Mouse (Mus musculus) lung, postnatal 14 days (tissue): ENCODE results near the gene Rnf169.
A peak's percentile ranks its signal among the peaks of the same experiment; 100 is the strongest.

Experiments used
- DNase-seq: peaks from one replicate; pipeline ENCODE4 v3.0.0; 2021

Rnf169 gene

DNA sequence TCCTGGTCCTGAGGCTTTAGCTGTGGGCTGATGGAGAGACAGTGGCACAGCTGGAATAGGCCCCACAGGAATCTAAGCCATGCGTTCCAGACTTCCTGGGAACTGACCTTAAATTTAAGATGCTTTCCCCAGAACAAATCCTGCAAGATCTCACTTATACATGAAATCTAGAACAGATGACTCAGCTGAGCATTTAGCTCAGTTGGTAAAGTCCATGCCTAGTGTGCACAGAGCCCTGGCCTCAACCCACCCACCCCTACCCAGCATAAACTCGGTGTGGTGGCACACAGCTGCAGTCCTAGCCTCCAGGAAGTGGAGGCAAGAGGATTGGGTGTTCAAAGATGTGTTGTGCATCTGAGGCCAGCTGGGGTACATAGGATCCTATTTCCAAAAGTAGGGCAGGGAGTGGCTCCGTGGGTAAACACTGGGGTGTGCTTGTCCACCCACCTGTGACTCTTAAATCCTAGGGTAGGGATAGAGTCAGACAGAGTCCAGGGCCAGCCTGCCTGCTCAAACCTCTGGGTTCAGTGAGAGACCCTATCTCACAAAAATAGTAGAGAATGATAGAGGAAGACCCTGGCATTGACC lies 90.0 kb downstream of the Rnf169 start:
- no peak for DNase-seq

DNA sequence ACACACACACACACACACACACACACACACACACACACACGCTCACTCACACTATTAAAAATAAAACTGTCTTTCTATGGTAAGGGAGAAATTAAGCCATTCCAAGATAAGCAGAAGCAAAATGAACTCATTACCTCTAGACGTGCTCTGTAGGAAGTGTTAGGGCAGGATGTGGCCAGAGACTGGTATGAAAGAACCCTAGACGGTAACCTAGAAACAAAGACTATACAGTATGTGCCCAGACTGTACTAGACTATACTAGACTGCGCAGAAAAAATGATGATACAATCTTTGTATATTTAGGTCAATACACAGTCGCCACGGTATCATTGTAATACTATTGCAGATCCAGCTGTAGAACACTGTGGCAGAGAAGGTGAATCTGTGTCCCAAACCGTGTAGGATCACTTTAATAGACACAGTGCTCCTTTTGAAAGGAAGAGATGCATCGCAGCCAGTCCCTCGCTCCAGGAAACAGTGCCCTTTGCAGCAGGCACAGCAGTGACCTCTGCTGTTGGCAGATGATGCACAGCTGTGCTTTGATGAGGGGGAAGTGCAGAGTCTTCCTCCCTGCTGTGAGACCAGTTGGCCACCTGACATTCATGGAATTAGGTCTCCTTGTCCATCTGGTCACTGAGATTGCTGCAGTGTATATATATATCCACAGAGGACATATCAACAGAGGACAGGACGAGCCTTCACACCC lies 90.9 kb downstream of the Rnf169 start:
- peak; percentile 59 for DNase-seq

DNA sequence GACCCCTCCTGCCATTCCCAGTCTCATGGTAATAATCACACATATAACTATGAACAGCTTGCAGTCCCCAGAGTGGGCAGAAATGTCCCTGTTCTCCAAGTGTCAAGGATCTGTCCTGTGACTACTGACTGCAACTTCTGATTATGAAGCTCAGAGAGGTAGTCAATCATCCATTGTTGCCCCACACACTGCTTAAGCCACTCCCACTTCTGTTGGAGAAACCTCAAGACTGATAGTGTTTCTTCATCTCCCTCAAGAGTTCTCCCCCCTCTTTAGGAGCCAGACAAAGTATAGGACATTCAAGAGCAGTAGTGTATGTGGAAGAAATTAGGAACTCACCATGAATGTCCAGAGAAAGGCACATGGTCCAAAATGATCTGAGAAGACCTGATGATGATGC lies 92.5 kb downstream of the Rnf169 start:
- no peak for DNase-seq

DNA sequence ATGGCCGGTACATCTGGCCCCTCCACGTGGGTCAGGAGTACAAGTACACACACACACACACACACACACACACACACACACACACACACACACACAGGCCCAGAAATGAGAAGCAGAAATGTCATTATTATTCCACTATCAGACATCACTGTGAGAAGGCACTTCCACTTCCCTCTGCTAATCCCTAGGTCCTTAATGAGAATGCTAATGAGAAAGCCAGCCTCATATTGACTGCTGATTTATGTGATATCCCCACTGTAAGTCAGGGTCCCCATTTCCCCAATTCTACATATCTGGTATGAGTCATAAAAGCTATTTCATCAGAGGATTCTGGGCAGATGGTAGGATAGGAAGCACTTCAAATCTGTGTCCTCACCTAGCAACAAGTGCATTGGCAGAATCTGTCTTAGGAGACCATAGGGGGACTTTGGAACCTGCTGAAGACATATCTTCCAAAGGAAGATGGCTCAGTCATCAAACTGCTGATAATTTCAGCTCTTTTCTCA lies 93.0 kb downstream of the Rnf169 start:
- DNase-seq: no peak

DNA sequence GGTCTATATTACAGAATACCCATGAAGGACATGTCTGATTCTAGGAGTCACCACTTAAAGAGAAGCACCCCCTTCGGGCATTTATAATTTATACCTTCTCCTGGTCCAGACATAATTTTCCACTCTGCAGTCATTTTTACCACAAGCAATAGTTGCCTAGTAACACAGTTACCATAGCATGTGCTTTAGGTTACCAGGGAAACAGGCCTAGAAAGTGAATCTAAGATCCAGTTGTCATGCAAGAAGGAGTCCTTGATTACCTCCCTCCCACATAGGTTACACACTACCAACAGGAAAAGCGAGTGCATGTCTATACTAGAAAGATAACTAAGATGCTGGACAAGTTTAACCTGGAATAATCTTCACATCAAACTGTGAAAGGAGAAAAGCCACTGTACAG lies 102.0 kb downstream of the Rnf169 start:
- no peak for DNase-seq

DNA sequence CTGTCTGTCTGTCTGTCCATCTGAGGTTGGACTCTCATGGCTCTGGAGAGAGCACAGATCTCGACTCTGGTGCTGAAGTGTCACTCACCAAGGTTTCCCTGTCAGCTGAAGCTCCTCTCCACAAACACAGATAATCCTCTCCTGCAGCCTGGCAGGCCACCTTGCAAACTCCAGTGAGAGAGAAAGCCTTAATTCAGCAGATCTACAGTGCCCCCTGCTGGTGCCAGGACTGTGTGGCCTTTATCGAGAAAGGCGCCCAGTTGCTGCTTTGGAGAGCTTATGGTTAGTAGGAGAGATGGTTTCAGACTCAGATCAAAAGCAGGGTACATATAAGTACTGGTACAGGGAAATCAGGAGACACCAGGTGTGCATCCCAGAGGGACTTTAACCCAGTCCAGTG lies 103.9 kb downstream of the Rnf169 start:
- peak; percentile 91 for DNase-seq

DNA sequence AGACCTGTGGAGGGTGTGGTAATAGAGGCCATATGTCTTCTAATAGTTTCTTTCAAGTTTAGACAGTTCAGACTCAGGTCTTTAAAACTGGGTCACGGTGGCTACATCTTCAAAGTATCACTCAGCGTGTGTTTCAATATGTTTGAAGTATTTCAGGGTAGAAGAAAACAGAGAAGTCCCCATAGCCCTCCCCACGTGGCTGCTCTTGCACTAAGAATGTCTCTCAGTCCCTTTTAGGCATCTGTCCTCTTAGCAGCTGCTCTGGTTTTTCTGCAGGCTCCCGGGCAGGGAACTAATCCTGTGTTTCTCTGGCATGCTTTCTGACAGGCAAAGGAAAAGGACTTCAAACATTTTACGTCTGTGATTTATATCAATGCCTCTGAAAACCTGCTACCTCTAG lies 104.4 kb downstream of the Rnf169 start:
- no peak for DNase-seq

DNA sequence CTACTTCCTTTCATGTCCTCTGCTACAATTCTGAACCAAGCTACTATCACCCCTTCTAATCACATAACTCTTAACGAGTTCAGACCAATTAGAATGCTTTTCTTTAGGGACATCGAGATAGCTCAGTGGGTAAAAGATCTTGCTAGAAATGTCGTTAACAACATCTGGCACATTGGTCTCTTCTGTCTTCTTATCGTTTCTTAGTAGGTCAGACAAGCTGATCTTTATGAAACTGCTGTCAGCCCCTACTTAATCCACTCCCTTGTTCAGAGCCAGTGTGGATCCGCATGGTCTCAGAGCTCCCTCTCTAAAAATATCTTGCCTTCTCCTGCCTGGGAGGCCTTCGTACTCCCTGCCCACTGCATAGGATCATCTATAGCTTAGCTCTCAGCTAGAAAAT lies 106.3 kb downstream of the Rnf169 start:
- no peak for DNase-seq
